Mouse (Mus musculus) heart, postnatal 36 days (tissue): ENCODE measurements around the gene Igfbp5. TPM values are rescaled to one million over a fixed set of nuclear protein-coding genes. Genes with fewer than 3 reads are reported as not detected.

ENCODE experiments used
- DNase-seq, 2 experiments: peaks; one replicate each; pipeline ENCODE4 v3.0.0; 2021 to 2022
- intact Hi-C: fragments of 180-260 bp; cut with DNase I; formaldehyde crosslinking; loops from one replicate; pipeline ENCODE4 v1.15.1; 2025
- total RNA-seq, 2 experiments: library from RNA; stranded (reverse); gene quantifications; 2 replicates each; pipeline ENCODE4 v1.2.3; 2021

The Igfbp5 gene
- total RNA-seq, 2 experiments from 2014 or later, result 95.6 to 123 TPM

DNA sequence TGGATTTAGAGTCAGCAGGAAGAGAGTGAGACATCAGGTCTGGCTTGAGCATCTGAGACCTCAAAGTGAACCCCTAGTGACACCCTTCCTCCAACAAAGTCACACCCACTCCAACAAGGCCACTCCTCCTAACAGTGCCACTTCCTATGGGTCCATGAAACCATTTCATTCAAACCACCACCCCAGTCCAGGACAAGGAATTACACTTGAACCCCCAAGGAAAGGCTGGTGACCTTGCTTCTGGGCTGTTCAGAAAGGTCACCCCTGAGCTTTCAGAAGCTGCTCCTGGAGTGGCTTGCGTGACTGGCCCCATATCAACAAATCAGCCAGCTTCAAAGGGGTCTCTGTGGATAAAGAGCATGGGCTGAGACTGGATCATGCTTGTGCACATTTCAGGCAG, 20.9 kb downstream of the Igfbp5 start:
- intact Hi-C loops, result loop anchor here (2.0 kb wide), 1 partner anchor 541 kb away; no protein-coding TSS in a partner anchor
- no peak for DNase-seq

DNA sequence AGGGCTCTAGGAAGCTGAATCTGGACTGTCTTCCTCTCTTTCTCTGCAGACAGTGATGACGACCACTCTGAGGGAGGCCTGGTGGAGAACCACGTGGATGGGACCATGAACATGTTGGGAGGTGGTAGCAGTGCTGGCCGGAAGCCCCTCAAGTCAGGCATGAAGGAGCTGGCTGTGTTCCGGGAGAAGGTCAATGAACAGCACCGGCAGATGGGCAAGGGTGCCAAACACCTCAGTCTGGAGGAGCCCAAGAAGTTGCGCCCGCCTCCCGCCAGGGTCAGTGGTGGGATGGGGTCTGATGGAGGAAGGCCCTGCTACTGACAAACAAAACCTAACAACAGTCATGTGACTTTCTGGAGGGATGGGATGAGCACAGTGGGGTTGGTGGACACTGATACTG, 25.6 kb downstream of the Igfbp5 start:
- DNase-seq, result no peak
- intact Hi-C loops, result no loop called here

DNA sequence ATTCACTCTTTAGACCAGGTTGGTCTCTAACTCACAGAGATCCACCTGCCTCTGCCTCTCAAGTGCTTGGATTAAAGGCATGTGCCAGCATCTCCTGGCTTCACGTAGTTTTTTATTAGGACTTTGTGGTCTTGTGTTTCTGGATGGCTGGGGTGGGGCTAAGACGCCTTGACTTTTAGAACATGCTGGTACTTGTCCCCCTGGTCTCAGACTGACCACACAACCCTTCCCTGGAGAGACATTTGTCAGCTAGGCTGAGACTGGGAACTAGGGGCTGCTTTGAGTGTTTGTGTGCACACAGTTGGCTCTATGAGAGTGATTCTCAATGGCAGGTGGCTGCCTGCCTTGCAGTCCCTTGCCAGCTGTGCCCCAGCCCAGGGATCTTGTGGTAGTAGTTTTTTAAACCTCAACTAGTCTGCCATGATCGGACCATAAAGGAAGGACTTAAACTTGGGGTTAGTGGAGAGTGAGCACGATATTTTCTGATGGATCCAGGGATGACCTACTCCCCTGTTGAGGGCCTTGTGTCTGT, 26.8 kb downstream of the Igfbp5 start:
- no peak for DNase-seq
- intact Hi-C loops, result no loop called here

DNA sequence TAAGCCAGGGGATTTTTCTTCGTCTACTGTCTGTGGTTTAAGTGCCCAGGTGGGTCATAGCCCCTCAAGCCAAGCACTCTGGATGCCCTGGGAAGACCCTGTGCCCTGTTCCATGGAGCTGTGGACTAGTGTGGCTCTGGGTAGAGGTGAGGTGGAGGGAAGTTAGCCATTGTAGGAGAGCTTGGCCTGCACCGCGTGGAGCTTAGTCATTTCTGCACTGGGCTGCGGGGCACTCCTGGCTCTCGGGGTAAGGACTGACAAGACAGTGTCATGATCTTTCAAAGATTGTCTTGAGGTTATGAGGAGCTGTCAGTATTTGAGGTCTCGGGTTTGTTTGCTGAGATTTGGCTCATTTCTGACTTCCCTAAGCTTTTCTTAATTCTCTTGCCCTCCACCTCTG, 30.0 kb downstream of the Igfbp5 start:
- intact Hi-C loops, result no loop called here
- DNase-seq, result no peak

DNA sequence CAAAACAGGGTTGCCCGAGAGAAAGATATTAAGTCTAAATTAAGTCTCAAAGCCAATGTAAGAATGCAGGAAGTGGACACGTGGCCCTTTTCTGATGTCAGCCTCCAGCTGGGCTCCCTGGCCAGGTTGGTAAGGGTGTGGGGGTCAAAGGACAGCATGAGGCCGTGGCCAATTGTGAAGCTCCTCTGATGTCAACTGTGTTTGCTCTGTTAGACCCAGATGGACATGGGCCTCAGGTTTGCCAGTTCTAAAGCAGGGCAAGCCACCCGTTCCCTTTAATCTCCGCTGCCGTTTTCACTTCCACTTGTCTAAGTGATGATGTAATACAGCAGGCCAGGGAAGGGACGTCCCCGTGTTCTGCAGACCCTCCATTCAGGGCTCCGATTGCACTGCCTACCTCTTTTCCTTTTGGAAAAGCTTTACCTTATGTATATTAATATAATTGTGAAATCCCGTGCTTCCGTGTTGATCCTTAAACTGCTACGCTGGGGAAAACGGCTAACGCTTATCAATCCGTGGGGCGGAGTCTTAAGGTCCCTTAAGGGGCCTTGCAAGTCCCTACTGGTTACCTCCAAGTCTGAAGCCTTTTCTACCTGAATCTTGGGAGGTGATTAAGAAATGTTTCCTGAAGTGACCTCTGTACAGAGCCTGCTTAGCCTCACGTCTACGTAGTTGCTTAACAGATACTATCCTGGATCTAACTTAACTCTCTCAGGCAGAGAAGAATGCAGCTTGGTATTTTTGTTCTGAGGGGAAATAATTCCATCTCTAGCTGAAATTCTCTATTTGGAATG, 31.8 kb downstream of the Igfbp5 start:
- intact Hi-C loops, result no loop called here
- no peak for DNase-seq

DNA sequence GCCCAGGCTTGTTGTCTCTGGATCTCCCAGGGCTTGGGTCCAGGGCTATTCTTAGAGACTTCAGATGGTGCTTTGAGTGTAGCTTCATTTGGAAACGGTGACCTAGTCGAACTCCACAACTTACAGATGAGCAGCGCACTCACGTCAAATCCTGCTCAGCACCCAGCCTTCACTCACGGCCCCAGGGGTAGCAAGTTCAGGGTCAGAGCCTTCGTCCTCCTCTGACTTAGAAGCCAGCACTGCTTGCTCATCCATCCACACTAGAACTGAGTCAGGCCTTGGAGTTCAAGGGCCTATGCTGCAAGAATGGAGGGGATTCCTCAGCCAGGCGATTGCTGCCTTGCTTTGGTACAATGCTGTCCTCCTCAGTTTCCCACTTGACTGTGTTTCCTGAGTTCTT, 34.9 kb downstream of the Igfbp5 start:
- intact Hi-C loops, result no loop called here
- no peak for DNase-seq

DNA sequence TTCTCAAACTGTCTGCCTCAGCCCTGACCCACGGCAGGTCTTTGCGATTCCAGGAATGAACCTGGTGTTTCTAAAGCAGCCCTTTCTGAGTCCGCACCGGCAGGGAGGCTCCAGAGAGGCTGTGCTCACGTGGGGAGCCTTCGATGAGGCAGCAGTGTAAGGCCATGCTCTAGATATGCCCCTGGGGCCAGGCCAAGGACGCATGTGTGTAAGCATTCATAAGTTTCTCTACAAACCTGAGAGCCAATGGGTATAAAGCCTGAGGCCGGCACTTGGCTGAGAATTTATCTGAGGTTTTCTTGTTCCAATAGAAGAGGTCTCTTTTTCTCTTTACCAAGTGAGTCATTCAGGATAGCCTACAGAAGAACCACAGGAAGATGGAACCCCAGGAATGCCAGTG, 35.3 kb downstream of the Igfbp5 start:
- intact Hi-C loops, result no loop called here
- DNase-seq, result no peak

DNA sequence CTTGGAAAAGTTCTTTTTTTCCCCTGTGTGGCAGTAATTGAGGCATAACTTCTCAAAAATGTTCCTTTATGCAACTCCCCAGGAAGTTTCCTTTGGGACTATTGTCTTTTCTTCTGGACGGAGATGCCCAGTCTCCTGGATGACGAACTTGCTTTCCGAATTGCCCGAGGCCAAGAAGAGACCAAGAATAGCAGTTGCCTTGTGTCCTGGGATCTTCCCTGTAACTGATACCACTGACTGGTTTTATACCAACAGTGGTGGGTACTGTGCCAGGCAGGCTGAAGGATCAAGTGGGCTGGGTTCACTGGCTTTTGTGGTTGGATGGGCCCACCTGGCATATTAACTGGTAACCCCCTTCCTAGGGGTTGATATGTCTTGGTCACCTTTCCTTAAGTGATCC, 41.1 kb downstream of the Igfbp5 start:
- no peak for DNase-seq
- intact Hi-C loops, result no loop called here

DNA sequence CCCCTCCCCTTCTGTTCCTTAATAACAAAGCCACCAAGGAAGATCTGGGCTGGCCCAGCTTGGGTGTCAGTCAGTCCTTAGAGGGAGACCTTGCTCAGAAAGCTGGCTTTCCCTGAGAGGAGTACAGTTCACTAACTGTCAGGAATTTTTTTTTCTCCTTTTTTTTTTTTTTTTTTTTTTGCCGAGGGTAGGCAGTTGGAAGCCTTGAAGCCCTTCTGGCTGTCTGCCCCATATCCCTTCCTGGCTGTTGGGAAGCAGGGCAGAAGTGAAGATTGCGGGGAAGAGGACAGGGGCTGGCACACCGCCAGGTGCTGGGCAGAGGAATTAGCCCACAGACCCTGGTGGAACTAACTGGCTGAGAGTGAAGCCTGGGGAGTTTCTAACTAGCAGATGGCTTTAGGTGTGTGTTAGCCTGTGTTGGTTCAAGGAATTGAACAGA, 42.0 kb downstream of the Igfbp5 start:
- no peak for DNase-seq

DNA sequence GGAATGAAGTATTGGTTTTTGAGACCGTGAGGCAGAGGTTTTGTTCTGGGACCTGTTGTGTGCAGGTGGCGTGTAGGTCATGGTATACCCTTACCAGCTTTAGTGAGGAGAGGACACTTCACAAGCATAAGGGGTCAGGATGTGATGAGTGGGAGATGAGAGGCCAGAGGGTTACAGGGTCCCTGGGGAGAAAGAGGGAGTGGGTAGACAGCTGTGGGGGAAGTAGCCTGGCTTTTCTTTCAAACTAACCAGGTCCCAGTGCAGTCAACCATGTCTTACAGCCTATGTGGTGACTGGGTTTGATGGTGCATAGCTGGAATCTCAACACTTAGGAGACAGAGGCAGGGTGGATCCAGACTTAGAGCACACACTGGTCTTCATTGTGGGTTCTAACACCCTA, 44.2 kb downstream of the Igfbp5 start:
- intact Hi-C loops, result no loop called here
- no peak for DNase-seq

More for the DNA sequence above, 42.0 kb downstream of the Igfbp5 start:
- intact Hi-C loops, result no loop called here

DNA sequence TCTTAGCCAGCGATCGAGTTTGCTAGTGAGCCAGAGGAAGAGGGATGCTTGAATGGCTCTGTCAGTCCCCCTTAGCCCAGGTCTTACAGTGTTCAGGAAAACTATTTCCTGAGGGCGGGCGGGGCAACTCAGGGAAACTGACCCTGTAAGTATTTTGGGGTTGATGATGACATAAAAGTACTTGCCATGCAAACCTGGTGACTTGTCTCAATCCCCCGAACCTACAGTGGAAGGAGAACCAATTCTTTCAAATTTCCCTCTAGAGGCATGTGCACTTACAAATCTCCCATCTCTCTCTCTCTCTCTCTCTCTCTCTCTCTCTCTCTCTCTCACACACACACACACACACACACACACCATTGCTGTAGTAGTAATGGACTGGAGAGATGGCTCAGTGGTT, 45.8 kb downstream of the Igfbp5 start:
- no peak for DNase-seq
- intact Hi-C loops, result no loop called here

DNA sequence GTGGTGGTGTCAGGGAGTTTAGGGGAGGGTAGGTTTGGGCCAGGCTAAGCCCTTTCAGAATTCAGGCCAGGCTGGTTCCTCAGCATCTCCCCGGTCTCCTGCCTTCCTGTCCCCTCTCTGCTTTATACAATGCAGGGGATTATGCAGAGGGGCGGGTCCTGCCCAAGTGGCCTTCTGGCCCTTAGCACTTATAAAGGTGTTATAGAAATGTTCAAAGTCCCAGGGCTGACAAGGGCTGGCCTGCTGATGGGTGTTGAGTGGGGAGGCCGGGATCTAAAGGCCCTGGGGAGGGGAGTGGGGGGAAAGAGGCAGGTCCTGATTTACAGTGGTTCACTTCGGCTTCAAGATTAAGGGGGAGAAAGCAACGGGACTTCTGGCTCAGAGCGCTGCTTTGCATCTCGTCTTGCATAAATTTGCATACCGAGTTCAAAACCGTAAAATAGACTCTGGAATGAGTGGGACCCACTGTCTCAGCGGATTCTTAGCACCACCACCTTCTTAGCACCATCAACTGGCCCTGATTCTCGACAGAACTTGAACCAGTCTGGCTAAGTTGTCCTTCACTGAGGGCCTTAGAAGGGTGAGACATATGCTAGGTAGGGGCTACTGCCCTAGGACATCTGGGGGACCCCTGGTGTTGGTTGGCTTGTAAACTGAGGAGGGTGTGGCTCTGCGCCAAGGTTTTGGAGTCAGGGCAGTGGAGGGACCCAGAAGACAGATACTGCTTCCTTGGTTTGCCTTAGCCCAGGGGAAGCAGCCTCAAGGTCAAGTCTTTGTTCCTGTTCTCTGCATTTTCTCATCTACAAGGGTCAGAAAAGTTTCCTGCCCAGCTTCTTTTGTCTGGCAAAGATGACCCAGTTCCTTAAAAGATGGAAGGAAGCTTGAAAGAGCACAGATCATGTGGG, 47.0 kb downstream of the Igfbp5 start:
- intact Hi-C loops, result no loop called here
- DNase-seq, result no peak

DNA sequence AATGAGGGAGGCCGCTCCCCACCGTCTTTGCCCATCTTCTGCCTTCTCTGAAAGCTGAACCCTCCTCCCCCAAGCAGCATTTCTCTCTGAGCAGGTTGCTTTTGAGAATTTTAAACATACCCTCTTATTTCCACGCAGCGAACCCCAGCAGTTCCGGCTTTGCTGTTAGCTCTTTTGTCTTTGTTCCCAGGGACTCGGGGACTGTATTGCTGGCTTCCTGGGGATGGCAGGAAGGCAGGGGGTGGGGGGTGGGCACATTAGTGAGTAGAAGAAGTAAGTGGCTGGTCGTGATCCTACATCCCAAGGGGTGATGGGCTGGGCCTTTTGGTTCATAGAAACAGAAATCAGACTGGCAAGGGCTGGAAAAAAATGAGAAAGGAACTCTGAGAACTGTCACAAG, 47.8 kb downstream of the Igfbp5 start:
- intact Hi-C loops, result no loop called here
- no peak for DNase-seq

DNA sequence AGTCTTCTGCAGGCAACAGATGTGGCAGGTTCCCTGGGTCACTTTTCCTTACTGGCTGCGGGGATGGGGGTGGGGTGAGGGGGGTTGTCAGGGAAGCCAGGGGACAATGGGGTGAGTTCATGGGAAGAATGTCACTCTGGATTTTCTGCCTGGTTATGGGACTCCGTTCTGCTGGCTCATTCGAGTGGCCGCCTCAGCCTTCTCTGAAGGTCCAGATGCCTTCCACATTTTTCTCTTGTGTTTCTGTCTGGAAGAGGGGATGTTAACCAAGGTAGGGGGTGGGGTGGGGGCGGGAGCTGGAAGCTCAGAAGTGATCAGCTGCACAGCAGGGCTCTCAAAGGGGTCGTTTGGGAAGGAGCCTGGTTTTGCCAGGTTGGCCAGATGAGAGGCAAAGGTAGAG, 48.2 kb downstream of the Igfbp5 start:
- DNase-seq, result no peak
- intact Hi-C loops, result no loop called here

DNA sequence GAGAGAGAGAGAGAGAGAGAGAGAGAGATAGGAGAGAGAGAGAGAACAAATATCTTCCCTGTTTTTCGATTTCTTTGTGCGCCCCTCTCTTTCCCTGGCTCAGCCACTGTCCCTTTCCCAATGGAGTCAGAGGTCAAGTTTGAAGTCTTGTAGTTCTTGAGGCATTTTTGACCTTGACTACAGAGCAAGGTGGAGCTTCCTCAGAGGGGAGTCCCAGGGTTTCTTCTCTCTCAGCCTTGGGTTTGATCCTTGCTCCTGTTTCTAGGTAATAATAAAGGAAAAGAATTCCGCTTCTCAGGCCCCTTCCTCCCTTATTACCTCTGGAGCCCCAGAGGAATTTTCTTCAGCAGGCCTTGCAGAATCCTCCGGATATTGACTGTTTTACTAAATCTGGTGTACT, 48.8 kb downstream of the Igfbp5 start:
- no peak for DNase-seq
- intact Hi-C loops, result no loop called here

DNA sequence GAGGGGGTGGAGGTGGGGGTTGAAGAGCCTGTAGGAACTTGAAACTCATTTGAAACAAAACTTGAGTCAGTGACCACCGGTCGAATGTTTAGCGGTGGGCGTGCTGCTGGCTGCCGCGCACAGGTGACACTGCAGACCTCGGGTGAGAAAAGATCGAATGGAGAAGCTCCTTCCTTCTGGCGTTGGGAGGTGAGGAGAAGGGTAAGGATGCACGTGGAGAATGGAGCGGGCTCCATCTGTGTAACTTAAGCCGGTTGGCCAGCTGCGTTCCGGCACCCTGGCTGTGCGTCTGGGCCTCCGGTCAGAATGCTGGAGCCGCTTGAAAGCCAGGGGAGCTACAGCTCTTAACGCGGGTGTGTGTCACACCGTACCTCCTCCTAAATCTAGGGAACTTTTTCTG, 49.4 kb downstream of the Igfbp5 start:
- no peak for DNase-seq
- intact Hi-C loops, result no loop called here

DNA sequence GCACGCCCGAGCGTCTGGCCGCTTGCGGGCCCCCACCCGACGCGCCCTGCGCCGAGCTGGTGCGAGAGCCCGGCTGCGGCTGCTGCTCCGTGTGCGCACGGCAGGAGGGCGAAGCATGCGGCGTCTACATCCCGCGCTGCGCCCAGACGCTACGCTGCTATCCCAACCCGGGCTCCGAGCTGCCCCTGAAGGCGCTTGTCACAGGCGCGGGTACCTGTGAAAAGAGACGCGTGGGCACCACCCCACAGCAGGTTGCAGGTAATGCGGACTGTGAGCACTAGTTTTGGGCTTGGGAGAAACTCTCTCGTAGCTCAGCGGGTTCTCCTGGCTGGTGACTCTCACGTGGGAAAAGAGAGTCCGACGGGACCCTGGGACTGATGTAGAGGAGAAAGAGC, 50.0 kb downstream of the Igfbp5 start:
- intact Hi-C loops, result no loop called here

DNA sequence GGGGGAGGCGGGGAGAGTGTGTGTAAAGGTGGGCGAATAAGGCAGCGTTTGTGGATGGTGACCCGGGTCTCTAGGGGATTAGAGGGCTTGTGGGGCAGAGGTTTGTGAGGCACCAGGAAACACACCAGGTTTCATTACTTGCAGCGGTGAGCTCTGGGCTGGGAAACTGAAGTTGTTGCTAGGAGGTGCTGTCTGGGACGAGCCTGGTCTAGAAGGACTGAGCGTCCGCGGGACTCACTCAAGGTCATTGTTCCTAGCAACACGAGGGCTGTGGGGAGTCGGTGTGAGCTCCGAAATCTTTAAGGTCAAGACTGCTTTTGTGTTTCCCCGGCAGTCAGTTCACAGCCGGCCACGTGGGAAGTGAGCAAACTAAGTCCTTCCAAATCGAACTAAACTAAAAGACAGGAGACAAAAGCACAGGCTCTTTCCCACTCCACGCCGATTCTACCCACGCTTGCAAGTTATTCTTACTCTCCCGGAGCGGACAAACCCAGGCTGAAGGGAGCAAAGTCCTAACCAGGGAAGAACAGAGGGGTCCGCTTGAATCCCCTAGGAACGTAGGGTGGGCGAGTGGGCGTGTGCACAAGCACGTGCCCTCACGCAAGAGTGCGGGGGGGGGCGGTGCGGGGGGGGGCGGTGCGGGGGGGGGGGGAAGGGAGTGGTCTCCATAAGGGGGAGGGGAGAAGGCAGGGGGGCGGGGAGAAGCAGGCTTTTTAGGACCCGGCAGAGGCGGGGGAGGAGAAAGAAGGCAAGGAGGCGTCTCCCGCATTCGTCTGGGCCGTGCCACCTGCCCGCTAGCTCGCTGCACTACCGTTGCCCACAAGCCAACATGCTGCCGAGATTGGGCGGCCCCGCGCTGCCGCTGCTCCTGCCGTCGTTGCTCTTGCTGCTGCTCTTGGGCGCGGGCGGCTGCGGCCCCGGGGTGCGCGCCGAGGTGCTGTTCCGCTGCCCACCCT, 50.7 kb downstream of the Igfbp5 start, which contains the start of gene Igfbp2:
Gene Igfbp2, plus strand, starts transcription at position 753 of the 956 bp plus-strand sequence.
- intact Hi-C loops, result no loop called here

More for the DNA sequence above, 50.0 kb downstream of the Igfbp5 start:
- peak in 1 of 2 experiments; percentile 3 for DNase-seq

DNA sequence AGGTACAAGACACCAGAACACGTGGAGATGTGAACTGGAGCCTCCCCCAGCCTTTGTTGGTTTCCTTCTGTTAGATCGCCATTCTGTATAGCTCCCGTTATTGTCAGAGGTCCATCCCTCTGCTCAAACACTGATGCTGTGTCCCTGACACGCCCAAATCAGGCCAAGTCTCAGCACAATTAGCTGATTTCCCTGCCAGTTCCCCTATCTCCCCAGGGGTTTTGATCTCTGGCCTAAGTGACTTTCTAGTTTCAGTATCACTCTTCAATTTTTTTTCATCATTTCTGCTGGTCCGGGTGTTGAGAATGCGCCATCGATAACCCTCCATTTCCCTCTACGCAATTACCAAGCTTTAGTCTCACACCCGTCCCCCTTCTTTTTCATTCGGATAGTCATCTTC, 51.8 kb downstream of the Igfbp5 start:
- intact Hi-C loops, result no loop called here
- DNase-seq, result no peak

More for the DNA sequence above, 50.7 kb downstream of the Igfbp5 start, which contains the start of gene Igfbp2:
- DNase-seq, result no peak

DNA sequence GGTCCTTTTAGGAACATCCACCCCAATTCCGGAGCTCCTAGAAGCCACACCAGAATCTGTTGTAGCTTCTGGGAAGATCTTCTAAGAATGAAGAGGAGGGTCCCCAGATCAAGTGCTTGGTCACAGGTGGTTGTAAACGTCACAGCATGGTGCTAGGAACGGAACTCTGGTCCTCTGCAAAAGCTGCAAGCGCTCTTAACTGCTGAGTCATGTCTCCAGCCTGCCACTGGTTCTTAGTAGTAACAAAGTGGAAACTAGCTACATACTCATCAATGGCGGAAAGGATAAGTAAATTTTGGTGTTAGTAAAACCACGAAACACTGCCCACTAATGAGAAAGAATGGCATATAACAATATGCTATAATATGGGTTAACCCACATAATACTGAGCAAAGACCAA, 54.7 kb downstream of the Igfbp5 start:
- intact Hi-C loops, result no loop called here
- DNase-seq, result no peak
